Mouse (Mus musculus) midbrain, embryonic 14.5 days (tissue): ENCODE results near the gene Ankrd53. TPM values are rescaled to one million over a fixed set of nuclear protein-coding genes. Genes with fewer than 3 reads are reported as not detected.

Source experiments
- ATAC-seq: fragments of 200-750 bp; cut with Nextera tagmentation; 2 replicates; pipeline ENCODE4 v1.8.0; 2017; ENCODE audit warnings: moderate number of reproducible peaks, moderate library complexity; ENCODE audit not compliant: low FRiP score, low TSS enrichment
- DNase-seq: peaks from one replicate; pipeline ENCODE4 v3.0.0-alpha.2; 2015
- H3K27ac ChIP-seq: fragments of 300-500 bp; sonication (generic); replicated peaks from 2 replicates; pipeline ENCODE4 v1.5.1; 2014; ENCODE audit warnings: mild to moderate bottlenecking, low read depth, low read length, moderate library complexity
- H3K27me3 ChIP-seq: fragments of 300-500 bp; sonication (generic); 2 replicates; pipeline ENCODE4 v1.6.1; 2014; ENCODE audit warnings: low read length, control low read depth, mixed read lengths; ENCODE audit not compliant: control insufficient read depth, insufficient read depth
- H3K36me3 ChIP-seq: fragments of 300-500 bp; sonication (generic); 2 replicates; pipeline ENCODE4 v1.6.1; 2014; ENCODE audit warnings: low read length, control low read depth; ENCODE audit not compliant: control insufficient read depth, insufficient read depth
- H3K4me1 ChIP-seq: fragments of 300-500 bp; sonication (generic); 2 replicates; pipeline ENCODE4 v1.6.1; 2014; ENCODE audit warnings: mild to moderate bottlenecking, antibody characterized with exemption, low read length, control low read depth; ENCODE audit not compliant: control insufficient read depth, insufficient read depth
- H3K4me2 ChIP-seq: fragments of 300-500 bp; sonication (generic); 2 replicates; pipeline ENCODE4 v1.6.1; 2014; ENCODE audit warnings: mild to moderate bottlenecking, low read length, moderate library complexity
- H3K4me3 ChIP-seq: fragments of 300-500 bp; sonication (generic); replicated peaks from 2 replicates; pipeline ENCODE4 v1.5.1; 2014; ENCODE audit warnings: low read depth, low read length
- H3K9ac ChIP-seq: fragments of 300-500 bp; sonication (generic); replicated peaks from 2 replicates; pipeline ENCODE4 v1.6.1; 2014; ENCODE audit warnings: mild to moderate bottlenecking, low read length, moderate library complexity
- H3K9me3 ChIP-seq: fragments of 300-500 bp; sonication (generic); 2 replicates; pipeline ENCODE4 v1.6.1; 2016; ENCODE audit warnings: low read length, control low read depth, mixed read lengths; ENCODE audit not compliant: control insufficient read depth
- WGBS: fragments of 180-500 bp; shearing (Covaris S2); extraction: QIAGEN DNeasy Blood & Tissue Kit; methylation state at CpG from one replicate; pipeline ENCODE4 v1.1.7; 2014; 5-methylcytosine and 5-hydroxymethylcytosine counted together
- polyA plus RNA-seq: library from polyadenylated mRNA; unstranded; fragments of >200 nt; fragmentation: Nextera tagmentation; extraction: Ambion mirVana; gene quantifications from 2 replicates; pipeline ENCODE4 v1.2.1, GENCODE M21; 2014

Ankrd53 gene
- polyA plus RNA-seq, 1 experiment from 2014 or later: 0.37 TPM

- no peak overlapping the region for H3K4me3 ChIP-seq
- H3K27me3 ChIP-seq: 0 out of 2 replicates have a peak, but pooled peaks cover 9% of the 10 kb centered on the region
- no peaks in the 10 kb centered on the region for H3K4me1 ChIP-seq
- no peak overlapping the region for H3K27ac ChIP-seq
- DNase-seq: no peak
- ATAC-seq: no peak
- no peak overlapping the region for H3K4me2 ChIP-seq
- no peak overlapping the region for H3K9ac ChIP-seq
- WGBS: 44% methylated on average over 3 of the region's 3 CpGs
- no peaks in the 10 kb centered on the region for H3K36me3 ChIP-seq
- no peaks in the 10 kb centered on the region for H3K9me3 ChIP-seq
Measured at GRCm38 (mm10) chr6:83749286-83749685, 13.2 kb upstream of the Ankrd53 start.

- Histone ChIP-seq H3K4me3 (no peak overlapping the region), H3K9me3 (no peaks in the 10 kb centered on the region), H3K4me1 (no peaks in the 10 kb centered on the region), H3K4me2 (no peak overlapping the region), H3K9ac (no peak overlapping the region), H3K27ac (no peak overlapping the region), H3K27me3 (0 out of 2 replicates have a peak, but pooled peaks cover 9% of the 10 kb centered on the region), H3K36me3 (no peaks in the 10 kb centered on the region)
- ATAC-seq (no peak), DNase-seq (peak; percentile 79)
- 11% methylated on average over 11 of the region's 11 CpGs for WGBS
Measured at GRCm38 (mm10) chr6:83750171-83750684, 12.2 kb upstream of the Ankrd53 start.

- Histone ChIP-seq H3K36me3 (no peaks in the 10 kb centered on the region), H3K27ac (no peak overlapping the region), H3K9me3 (no peaks in the 10 kb centered on the region), H3K4me3 (no peak overlapping the region), H3K4me1 (no peaks in the 10 kb centered on the region), H3K27me3 (peaks cover 45% of the 10 kb centered on the region), H3K4me2 (no peak overlapping the region), H3K9ac (no peak overlapping the region)
- no peak for DNase-seq
- no peak for ATAC-seq
- 76% methylated on average over 9 of the region's 9 CpGs for WGBS
Measured at GRCm38 (mm10) chr6:83756051-83756450, 6.4 kb upstream of the Ankrd53 start.

- H3K4me1 ChIP-seq: 0 out of 2 replicates have a peak, but pooled peaks cover 6% of the 10 kb centered on the region
- H3K4me2 ChIP-seq: peak overlapping the region; percentile 47
- ATAC-seq (no peak; the same call in 1 of the 2 replicates), DNase-seq (peak; percentile 21)
- peak overlapping the region; percentile 15 for H3K4me3 ChIP-seq
- no peaks in the 10 kb centered on the region for H3K9me3 ChIP-seq
- H3K9ac ChIP-seq: no peak overlapping the region
- H3K36me3 ChIP-seq: no peaks in the 10 kb centered on the region
- WGBS: 2% methylated on average over 35 of the region's 35 CpGs
- H3K27ac ChIP-seq: no peak overlapping the region
- peaks cover 54% of the 10 kb centered on the region for H3K27me3 ChIP-seq
Measured at GRCm38 (mm10) chr6:83762880-83763431, 512 bp downstream of the Ankrd53 start.

GRCm38 (mm10) chr6:83766982-83767381 is 4.5 kb downstream of the Ankrd53 start:
- H3K9me3 ChIP-seq: no peaks in the 10 kb centered on the region
- no peak for ATAC-seq
- no peak overlapping the region for H3K4me2 ChIP-seq
- 91% methylated on average over 3 of the region's 3 CpGs for WGBS
- no peak overlapping the region for H3K9ac ChIP-seq
- no peak for DNase-seq
- 0 out of 2 replicates have a peak, but pooled peaks cover 6% of the 10 kb centered on the region for H3K4me1 ChIP-seq
- peaks cover 25% of the 10 kb centered on the region for H3K27me3 ChIP-seq
- peaks cover 36% of the 10 kb centered on the region for H3K36me3 ChIP-seq
- no peak overlapping the region for H3K27ac ChIP-seq
- no peak overlapping the region for H3K4me3 ChIP-seq

GRCm38 (mm10) chr6:83768485-83768884 is 6.0 kb downstream of the Ankrd53 start:
- Histone ChIP-seq H3K9ac (no peak overlapping the region), H3K36me3 (peaks cover 43% of the 10 kb centered on the region), H3K27me3 (peaks cover 10% of the 10 kb centered on the region; the same call in 1 of the 2 replicates), H3K4me3 (no peak overlapping the region), H3K9me3 (no peaks in the 10 kb centered on the region), H3K4me2 (no peak overlapping the region), H3K27ac (no peak overlapping the region), H3K4me1 (no peaks in the 10 kb centered on the region)
- WGBS: 88% methylated on average over 5 of the region's 5 CpGs
- ATAC-seq (no peak), DNase-seq (no peak)

GRCm38 (mm10) chr6:83774126-83774525 is 11.7 kb downstream of the Ankrd53 start:
- WGBS: 78% methylated on average over 9 of the region's 9 CpGs
- no peak overlapping the region for H3K9ac ChIP-seq
- peak overlapping the region; percentile 88 for H3K4me2 ChIP-seq
- DNase-seq (no peak), ATAC-seq (no peak)
- H3K27ac ChIP-seq: no peak overlapping the region
- H3K4me3 ChIP-seq: peak overlapping the region; percentile 93; the same call in 1 of the 2 replicates
- H3K36me3 ChIP-seq: peaks cover 33% of the 10 kb centered on the region
- H3K9me3 ChIP-seq: no peaks in the 10 kb centered on the region
- H3K4me1 ChIP-seq: peaks cover 16% of the 10 kb centered on the region
- no peaks in the 10 kb centered on the region for H3K27me3 ChIP-seq

GRCm38 (mm10) chr6:83774781-83775563 is 12.5 kb downstream of the Ankrd53 start:
- no peak for DNase-seq
- Histone ChIP-seq H3K4me3 (peak overlapping the region; percentile 93), H3K9ac (peak overlapping the region; percentile 88), H3K36me3 (peaks cover 25% of the 10 kb centered on the region), H3K4me2 (peak overlapping the region; percentile 88), H3K9me3 (no peaks in the 10 kb centered on the region), H3K27me3 (no peaks in the 10 kb centered on the region), H3K4me1 (peaks cover 16% of the 10 kb centered on the region), H3K27ac (peak overlapping the region; percentile 81)
- 2% methylated on average over 14 of the region's 14 CpGs for whole genome bisulfite sequencing
- ATAC-seq: peak; percentile 47
